ENCODE assay signal across 10 mouse cellular contexts in genomic region chr19:6452672-6453310, GRCm38 (mm10). TPM values are rescaled to one million over a fixed set of nuclear protein-coding genes. Genes with fewer than 3 reads are reported as not detected.
DNase-seq lines count a peak whose midpoint lies in the region; ATAC-seq and TF ChIP-seq lines count a peak whose summit lies in the region.
"Had no signal": no experiment of that assay in that cellular context is flagged by ENCODE, and none has a peak within 500 bp of the region (broad histone marks: within the 10 kb centered on the region; RNA-seq: fewer than 3 reads in every experiment).

No protein-coding gene starts in this region.

- 0 out of 2 replicates have a peak overlapping the region, but pooled peaks have one; percentile 5 for H3K9ac ChIP-seq in stomach, embryonic 16.5 days (ENCODE audit: low read length)
- H3K9ac ChIP-seq in stomach, postnatal 0 days (ENCODE audit: low read length): no peak overlapping the region
- no peak overlapping the region for H3K9ac ChIP-seq in hindbrain, postnatal 0 days (replicated peaks; ENCODE audit: low read length)
- H3K9ac ChIP-seq: embryonic facial prominence, embryonic 13.5 days; limb, embryonic 13.5 days had no signal

- no peaks in the 10 kb centered on the region for H3K36me3 ChIP-seq in stomach, embryonic 16.5 days (ENCODE audit: control insufficient read depth, insufficient read depth, low read length)
- no peaks in the 10 kb centered on the region for H3K36me3 ChIP-seq in stomach, postnatal 0 days (ENCODE audit: control insufficient read depth, insufficient read depth, low read length)
- H3K36me3 ChIP-seq in hindbrain, postnatal 0 days (ENCODE audit: insufficient read depth, low read length): peaks cover 16% of the 10 kb centered on the region
- H3K36me3 ChIP-seq: embryonic facial prominence, embryonic 13.5 days; limb, embryonic 13.5 days had no signal

- H3K9me3 ChIP-seq in stomach, embryonic 16.5 days (replicated peaks; ENCODE audit: control insufficient read depth, low read length): no peaks in the 10 kb centered on the region
- no peaks in the 10 kb centered on the region for H3K9me3 ChIP-seq in stomach, postnatal 0 days (ENCODE audit: control insufficient read depth, low read length)
- no peaks in the 10 kb centered on the region for H3K9me3 ChIP-seq in hindbrain, postnatal 0 days (ENCODE audit: low read length)
- H3K9me3 ChIP-seq: embryonic facial prominence, embryonic 13.5 days; limb, embryonic 13.5 days had no signal

- 45% methylated on average over 9 of the region's 9 CpGs for WGBS in stomach, embryonic 16.5 days
- WGBS in stomach, postnatal 0 days: 43% methylated on average over 9 of the region's 9 CpGs
- WGBS in hindbrain, postnatal 0 days: 27% methylated on average over 9 of the region's 9 CpGs

- DNase-seq in adrenal gland, postnatal 10 days: peak; percentile 33
- DNase-seq in adrenal gland, adult 18-20 months (ENCODE audit: low spot score in 2 of 2): no peak
- DNase-seq in stomach, postnatal 0 days (ENCODE audit: low spot score): no peak
- peak; percentile 72 for DNase-seq in hindbrain, postnatal 0 days (ENCODE audit: low spot score)
- peak; percentile 67 for DNase-seq in retina, postnatal 1 day
- no peak for DNase-seq in layer of hippocampus, postnatal 10 days (ENCODE audit: low spot score in 2 of 2)
- no peak for DNase-seq in spleen, postnatal 36 days (ENCODE audit: low spot score in 2 of 2)

- no peak for TF ChIP-seq CTCF in stomach, postnatal 0 days (IDR thresholded peaks at IDR 0.05; ENCODE audit: low read depth)
- TF ChIP-seq CTCF in hindbrain, postnatal 0 days (IDR thresholded peaks at IDR 0.05; ENCODE audit: low read depth): no peak

- no peak for TF ChIP-seq EP300 in stomach, postnatal 0 days (optimal IDR thresholded peaks at IDR 0.05)

- no peak for ATAC-seq in stomach, embryonic 16.5 days (ENCODE audit: insufficient read depth, low FRiP score)
- no peak for ATAC-seq in stomach, postnatal 0 days (ENCODE audit: low FRiP score, low TSS enrichment)
- peak; percentile 22 for ATAC-seq in hindbrain, postnatal 0 days

- H3K4me3 ChIP-seq in stomach, embryonic 16.5 days (replicated peaks; ENCODE audit: low read length): no peak overlapping the region
- H3K4me3 ChIP-seq in stomach, postnatal 0 days (ENCODE audit: low read depth, low read length): no peak overlapping the region
- H3K4me3 ChIP-seq in hindbrain, postnatal 0 days (ENCODE audit: low read length): no peak overlapping the region
- H3K4me3 ChIP-seq: embryonic facial prominence, embryonic 13.5 days; limb, embryonic 13.5 days had no signal

- no peak overlapping the region for H3K4me2 ChIP-seq in stomach, embryonic 16.5 days (ENCODE audit: low read depth, low read length)
- no peak overlapping the region for H3K4me2 ChIP-seq in stomach, postnatal 0 days (replicated peaks; ENCODE audit: low read depth)
- H3K4me2 ChIP-seq in hindbrain, postnatal 0 days (ENCODE audit: low read depth, low read length): 0 out of 2 replicates have a peak overlapping the region, but pooled peaks have one; percentile 5
- H3K4me2 ChIP-seq: embryonic facial prominence, embryonic 13.5 days had no signal

- H3K27ac ChIP-seq in stomach, embryonic 16.5 days (ENCODE audit: low read length): no peak overlapping the region
- H3K27ac ChIP-seq in stomach, postnatal 0 days (replicated peaks): no peak overlapping the region
- peak overlapping the region; percentile 82 for H3K27ac ChIP-seq in hindbrain, postnatal 0 days
- H3K27ac ChIP-seq: embryonic facial prominence, embryonic 13.5 days; limb, embryonic 13.5 days had no signal

- no peaks in the 10 kb centered on the region for H3K27me3 ChIP-seq in stomach, embryonic 16.5 days (ENCODE audit: control insufficient read depth, insufficient read depth, low read length)
- H3K27me3 ChIP-seq in stomach, postnatal 0 days (ENCODE audit: control insufficient read depth, insufficient read depth, low read length): no peaks in the 10 kb centered on the region
- H3K27me3 ChIP-seq in hindbrain, postnatal 0 days (ENCODE audit: insufficient read depth, low read length): no peaks in the 10 kb centered on the region

- H3K4me1 ChIP-seq in stomach, embryonic 16.5 days (ENCODE audit: control insufficient read depth, insufficient read depth, low read length): peaks cover 9% of the 10 kb centered on the region
- no peaks in the 10 kb centered on the region for H3K4me1 ChIP-seq in stomach, postnatal 0 days (replicated peaks; ENCODE audit: control insufficient read depth, insufficient read depth)
- H3K4me1 ChIP-seq in hindbrain, postnatal 0 days (ENCODE audit: insufficient read depth, low read length): peaks cover 37% of the 10 kb centered on the region

RNA-seq across cellular contexts. Expression of gene Nrxn2, which starts 34.3 kb away (rescaled TPM):
- total RNA-seq in adrenal gland, postnatal 10 days (2021): 10 to 100 TPM in 1 of 2 experiments, 1 to 10 TPM in 1; 7.5 to 14.5 TPM
- 1 to 10 TPM; 6.8 to 7.4 TPM for total RNA-seq in adrenal gland, adult 18-20 months (2021)
- polyA plus RNA-seq in stomach, embryonic 16.5 days (2015; fragmentation: Nextera tagmentation; extraction: Ambion mirVana): 0.91 and 0.98 TPM in 2 replicates
- 0.83 and 1.3 TPM in 2 replicates for polyA plus RNA-seq in stomach, postnatal 0 days (2015; fragmentation: Nextera tagmentation; extraction: Ambion mirVana)
- 355 and 426 TPM in 2 replicates for total RNA-seq in hindbrain, postnatal 0 days (2014; rRNA removed)
- 54.4 and 60.4 TPM in 2 replicates for polyA plus RNA-seq in hindbrain, postnatal 0 days (2015; fragmentation: Nextera tagmentation; extraction: Ambion mirVana)
- 100 to 1,000 TPM; 683 to 691 TPM for total RNA-seq in layer of hippocampus, postnatal 10 days (2021)

RNA-seq across cellular contexts. Expression of gene Rasgrp2, which starts 53.7 kb away (rescaled TPM):
- 10 to 100 TPM; 53.2 to 54.9 TPM for total RNA-seq in adrenal gland, postnatal 10 days (2021)
- total RNA-seq in adrenal gland, adult 18-20 months (2021): 10 to 100 TPM; 38.0 to 44.8 TPM
- polyA plus RNA-seq in stomach, embryonic 16.5 days (2015; fragmentation: Nextera tagmentation; extraction: Ambion mirVana): 72.6 and 74.2 TPM in 2 replicates
- polyA plus RNA-seq in stomach, postnatal 0 days (2015; fragmentation: Nextera tagmentation; extraction: Ambion mirVana): 53.4 and 57.3 TPM in 2 replicates
- total RNA-seq in hindbrain, postnatal 0 days (2014; rRNA removed): 250 and 283 TPM in 2 replicates
- 230 and 252 TPM in 2 replicates for polyA plus RNA-seq in hindbrain, postnatal 0 days (2015; fragmentation: Nextera tagmentation; extraction: Ambion mirVana)
- total RNA-seq in layer of hippocampus, postnatal 10 days (2021): 10 to 100 TPM; 93.5 to 99.9 TPM

Comparison
In these comparisons a context has a peak if more than half of its experiments do, and no peak if none do; other contexts are left out.
1. DNase-seq: peak in adrenal gland, postnatal 10 days (single experiment), hindbrain, postnatal 0 days (single experiment) and retina, postnatal 1 day (single experiment); none in adrenal gland, adult 18-20 months (0 of 2), stomach, postnatal 0 days (single experiment), layer of hippocampus, postnatal 10 days (0 of 2) and spleen, postnatal 36 days (0 of 2).
2. RNA of gene Nrxn2, which starts 34.3 kb away (total RNA-seq): 683 to 691 TPM in layer of hippocampus, postnatal 10 days and 355 to 426 TPM in hindbrain, postnatal 0 days; 7.5 to 14.5 TPM in adrenal gland, postnatal 10 days and 6.8 to 7.4 TPM in adrenal gland, adult 18-20 months; every median in the first group is over 10 times any median in the second.